Mouse (Mus musculus): ENCODE data around the gene Zdhhc3. TPM values are rescaled to one million over a fixed set of nuclear protein-coding genes. Genes with fewer than 3 reads are reported as not detected.
A peak's percentile ranks its signal among the peaks of the same experiment; 100 is the strongest.

Zdhhc3 gene
- polyA plus RNA-seq, 1 experiment = 48.2 TPM

- no peaks in the 10 kb centered on the region for H3K4me1 ChIP-seq (ENCODE audit: control insufficient read depth, insufficient read depth, low read length)
- H3K9me3 ChIP-seq (replicated peaks; ENCODE audit: control insufficient read depth, insufficient read depth, low read length, poor library complexity, severe bottlenecking) = no peaks in the 10 kb centered on the region
- H3K36me3 ChIP-seq (ENCODE audit: control insufficient read depth, insufficient read depth, low read length, poor library complexity, severe bottlenecking) = peaks cover 44% of the 10 kb centered on the region
- H3K4me3 ChIP-seq (ENCODE audit: low read depth, low read length) = no peak overlapping the region
- no peak overlapping the region for H3K9ac ChIP-seq (ENCODE audit: low read depth, poor library complexity, severe bottlenecking)
- no peak overlapping the region for H3K27ac ChIP-seq (ENCODE audit: insufficient read depth, low read length)
- H3K27me3 ChIP-seq (ENCODE audit: control insufficient read depth, insufficient read depth, low read length, poor library complexity, severe bottlenecking) = no peaks in the 10 kb centered on the region
- TF ChIP-seq POLR2A (IDR thresholded peaks at IDR 0.05; ENCODE audit: insufficient read depth, low read length) (no peak), EP300 (IDR thresholded peaks at IDR 0.05; ENCODE audit: insufficient read depth, low read depth, low read length) (no peak), CTCF (IDR thresholded peaks at IDR 0.05; ENCODE audit: low read depth, low read length) (peak; percentile 66)
These were observed 10.8 kb upstream of the Zdhhc3 start for GRCm38 (mm10) chr9:123123571-123124412.

- H3K27ac ChIP-seq (ENCODE audit: insufficient read depth, low read length) = no peak overlapping the region
- no peak for TF ChIP-seq EP300 (IDR thresholded peaks at IDR 0.05; ENCODE audit: insufficient read depth, low read depth, low read length)
- H3K36me3 ChIP-seq (ENCODE audit: control insufficient read depth, insufficient read depth, low read length, poor library complexity, severe bottlenecking) = peaks cover 39% of the 10 kb centered on the region
- no peak overlapping the region for H3K9ac ChIP-seq (ENCODE audit: low read depth, poor library complexity, severe bottlenecking)
- no peak overlapping the region for H3K4me3 ChIP-seq (ENCODE audit: low read depth, low read length)
- H3K9me3 ChIP-seq (replicated peaks; ENCODE audit: control insufficient read depth, insufficient read depth, low read length, poor library complexity, severe bottlenecking) = no peaks in the 10 kb centered on the region
- H3K4me1 ChIP-seq (ENCODE audit: control insufficient read depth, insufficient read depth, low read length) = no peaks in the 10 kb centered on the region
- no peaks in the 10 kb centered on the region for H3K27me3 ChIP-seq (ENCODE audit: control insufficient read depth, insufficient read depth, low read length, poor library complexity, severe bottlenecking)
These were observed 10.0 kb upstream of the Zdhhc3 start for GRCm38 (mm10) chr9:123123017-123123416.

GRCm38 (mm10) chr9:123115566-123115965 lies 2.6 kb upstream of the Zdhhc3 start:
- Histone ChIP-seq H3K9ac (ENCODE audit: low read depth, poor library complexity, severe bottlenecking) (no peak overlapping the region), H3K4me1 (ENCODE audit: control insufficient read depth, insufficient read depth, low read length) (no peaks in the 10 kb centered on the region), H3K4me3 (ENCODE audit: low read depth, low read length) (no peak overlapping the region), H3K9me3 (replicated peaks; ENCODE audit: control insufficient read depth, insufficient read depth, low read length, poor library complexity, severe bottlenecking) (no peaks in the 10 kb centered on the region), H3K27me3 (ENCODE audit: control insufficient read depth, insufficient read depth, low read length, poor library complexity, severe bottlenecking) (no peaks in the 10 kb centered on the region), H3K36me3 (ENCODE audit: control insufficient read depth, insufficient read depth, low read length, poor library complexity, severe bottlenecking) (peaks cover 18% of the 10 kb centered on the region), H3K27ac (ENCODE audit: insufficient read depth, low read length) (no peak overlapping the region)
- TF ChIP-seq CTCF (IDR thresholded peaks at IDR 0.05; ENCODE audit: low read depth, low read length) (no peak), EP300 (IDR thresholded peaks at IDR 0.05; ENCODE audit: insufficient read depth, low read depth, low read length) (no peak), POLR2A (IDR thresholded peaks at IDR 0.05; ENCODE audit: insufficient read depth, low read length) (no peak)

GRCm38 (mm10) chr9:123113931-123114330 lies 926 bp upstream of the Zdhhc3 start:
- Histone ChIP-seq H3K9ac (ENCODE audit: low read depth, poor library complexity, severe bottlenecking) (peak overlapping the region; percentile 43), H3K27me3 (ENCODE audit: control insufficient read depth, insufficient read depth, low read length, poor library complexity, severe bottlenecking) (no peaks in the 10 kb centered on the region), H3K27ac (ENCODE audit: insufficient read depth, low read length) (no peak overlapping the region)

GRCm38 (mm10) chr9:123111751-123112221 lies 1.2 kb downstream of the Zdhhc3 start:
- no peaks in the 10 kb centered on the region for H3K4me1 ChIP-seq (ENCODE audit: control insufficient read depth, insufficient read depth, low read length)
- H3K9me3 ChIP-seq (replicated peaks; ENCODE audit: control insufficient read depth, insufficient read depth, low read length, poor library complexity, severe bottlenecking) = no peaks in the 10 kb centered on the region
- peak overlapping the region; percentile 43 for H3K9ac ChIP-seq (ENCODE audit: low read depth, poor library complexity, severe bottlenecking)
- no peaks in the 10 kb centered on the region for H3K27me3 ChIP-seq (ENCODE audit: control insufficient read depth, insufficient read depth, low read length, poor library complexity, severe bottlenecking)
- H3K27ac ChIP-seq (ENCODE audit: insufficient read depth, low read length) = no peak overlapping the region
- no peak for TF ChIP-seq CTCF (IDR thresholded peaks at IDR 0.05; ENCODE audit: low read depth, low read length)
- TF ChIP-seq POLR2A (IDR thresholded peaks at IDR 0.05; ENCODE audit: insufficient read depth, low read length) = no peak
- TF ChIP-seq EP300 (IDR thresholded peaks at IDR 0.05; ENCODE audit: insufficient read depth, low read depth, low read length) = no peak
- no peaks in the 10 kb centered on the region for H3K36me3 ChIP-seq (ENCODE audit: control insufficient read depth, insufficient read depth, low read length, poor library complexity, severe bottlenecking)
- peak overlapping the region; percentile 76; the same call in 1 of the 2 replicates for H3K4me3 ChIP-seq (ENCODE audit: low read depth, low read length)

More at GRCm38 (mm10) chr9:123113931-123114330, 926 bp upstream of the Zdhhc3 start:
- no peaks in the 10 kb centered on the region for H3K9me3 ChIP-seq (replicated peaks; ENCODE audit: control insufficient read depth, insufficient read depth, low read length, poor library complexity, severe bottlenecking)
- no peak for TF ChIP-seq EP300 (IDR thresholded peaks at IDR 0.05; ENCODE audit: insufficient read depth, low read depth, low read length)
- no peak for TF ChIP-seq POLR2A (IDR thresholded peaks at IDR 0.05; ENCODE audit: insufficient read depth, low read length)
- H3K4me3 ChIP-seq (ENCODE audit: low read depth, low read length) = peak overlapping the region; percentile 76
- H3K36me3 ChIP-seq (ENCODE audit: control insufficient read depth, insufficient read depth, low read length, poor library complexity, severe bottlenecking) = peaks cover 3% of the 10 kb centered on the region
- no peaks in the 10 kb centered on the region for H3K4me1 ChIP-seq (ENCODE audit: control insufficient read depth, insufficient read depth, low read length)

- no peak overlapping the region for H3K4me3 ChIP-seq (ENCODE audit: low read depth, low read length)
- no peak overlapping the region for H3K9ac ChIP-seq (ENCODE audit: low read depth, poor library complexity, severe bottlenecking)
- TF ChIP-seq POLR2A (IDR thresholded peaks at IDR 0.05; ENCODE audit: insufficient read depth, low read length) = no peak
- TF ChIP-seq EP300 (IDR thresholded peaks at IDR 0.05; ENCODE audit: insufficient read depth, low read depth, low read length) = no peak
- TF ChIP-seq CTCF (IDR thresholded peaks at IDR 0.05; ENCODE audit: low read depth, low read length) = no peak
- H3K9me3 ChIP-seq (replicated peaks; ENCODE audit: control insufficient read depth, insufficient read depth, low read length, poor library complexity, severe bottlenecking) = no peaks in the 10 kb centered on the region
- H3K27ac ChIP-seq (ENCODE audit: insufficient read depth, low read length) = no peak overlapping the region
- H3K36me3 ChIP-seq (ENCODE audit: control insufficient read depth, insufficient read depth, low read length, poor library complexity, severe bottlenecking) = 0 out of 2 replicates have a peak, but pooled peaks cover 3% of the 10 kb centered on the region
- no peaks in the 10 kb centered on the region for H3K4me1 ChIP-seq (ENCODE audit: control insufficient read depth, insufficient read depth, low read length)
- H3K27me3 ChIP-seq (ENCODE audit: control insufficient read depth, insufficient read depth, low read length, poor library complexity, severe bottlenecking) = no peaks in the 10 kb centered on the region
These were observed 3.8 kb downstream of the Zdhhc3 start for GRCm38 (mm10) chr9:123109188-123109587.
